Mouse (Mus musculus) cerebellum, adult 8-10 months (tissue): ENCODE results near the gene Tbc1d9b.

Source experiments
- DNase-seq: peaks from one replicate; pipeline ENCODE4 v3.0.0; 2022

Gene Tbc1d9b

DNA sequence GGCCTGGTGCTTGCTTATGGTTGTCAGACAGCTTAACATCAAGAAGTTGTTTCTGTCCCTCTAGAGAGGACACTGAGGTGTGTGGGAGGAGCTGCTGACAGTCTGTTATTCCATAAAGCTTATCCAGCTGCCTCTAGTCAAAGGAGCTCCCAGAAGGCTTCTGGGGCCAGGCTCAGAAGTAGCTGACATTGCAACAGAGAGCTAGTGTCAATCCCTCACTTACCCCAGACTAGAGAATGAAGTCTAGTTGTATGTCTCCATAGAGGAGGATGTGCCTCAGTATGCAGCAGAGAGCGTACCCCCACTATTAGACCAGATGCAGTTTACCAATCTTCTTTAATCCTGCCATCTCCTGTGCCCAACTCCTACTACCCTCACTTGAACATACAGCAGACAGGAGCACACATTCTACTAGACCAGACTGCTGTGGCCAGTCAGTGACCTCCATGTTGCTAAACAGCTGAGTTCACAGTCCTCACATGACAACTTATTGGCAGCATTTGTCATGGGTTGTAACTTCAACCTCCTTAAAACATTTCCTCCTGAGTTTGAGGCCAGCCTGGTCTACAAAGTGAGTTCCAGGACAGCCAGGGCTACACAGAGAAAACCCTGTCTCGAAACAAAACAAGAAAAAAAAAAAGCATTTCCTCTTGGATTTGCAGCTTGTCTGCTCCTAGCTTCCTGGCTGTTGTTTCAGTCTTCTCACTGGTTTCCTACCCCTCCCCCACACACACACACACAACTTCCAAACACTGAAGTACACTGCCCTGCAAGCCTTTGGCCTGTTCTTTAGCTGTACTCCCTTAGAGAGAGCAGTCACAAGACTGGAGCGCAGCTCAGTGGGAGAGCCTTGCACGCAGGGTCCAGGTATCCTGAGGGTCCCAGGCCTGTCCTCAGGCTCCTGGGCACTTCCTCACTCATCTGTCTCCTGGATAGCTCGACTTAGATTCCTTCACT, 47.6 kb downstream of the Tbc1d9b start:
- no peak for DNase-seq

- no peak for DNase-seq
Measured at GRCm38 (mm10) chr11:50180478-50181231, 49.5 kb downstream of the Tbc1d9b start.

GRCm38 (mm10) chr11:50182702-50183101, 51.5 kb downstream of the Tbc1d9b start:
- no peak for DNase-seq

DNA sequence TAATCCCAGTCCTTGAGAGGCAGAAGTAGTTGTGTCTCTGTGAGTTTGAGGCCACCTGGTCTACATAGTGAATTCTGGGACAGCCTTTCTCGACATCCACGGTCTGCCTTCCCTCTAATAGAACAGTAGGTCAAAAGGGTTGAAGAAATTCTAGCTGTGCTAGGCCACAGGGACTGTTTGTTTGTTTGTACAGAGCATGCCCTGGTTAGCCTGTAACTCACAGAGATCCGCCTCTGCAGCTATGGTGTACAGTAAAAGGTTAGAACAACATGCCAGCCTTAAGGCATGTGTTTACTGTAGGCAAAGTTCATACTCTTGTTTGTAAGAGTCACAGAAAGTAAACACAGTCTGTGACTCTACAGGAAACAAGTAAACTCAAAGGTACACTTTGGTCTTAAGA, 53.6 kb downstream of the Tbc1d9b start:
- DNase-seq = no peak

GRCm38 (mm10) chr11:50188682-50189081, 57.5 kb downstream of the Tbc1d9b start:
- DNase-seq = no peak

DNA sequence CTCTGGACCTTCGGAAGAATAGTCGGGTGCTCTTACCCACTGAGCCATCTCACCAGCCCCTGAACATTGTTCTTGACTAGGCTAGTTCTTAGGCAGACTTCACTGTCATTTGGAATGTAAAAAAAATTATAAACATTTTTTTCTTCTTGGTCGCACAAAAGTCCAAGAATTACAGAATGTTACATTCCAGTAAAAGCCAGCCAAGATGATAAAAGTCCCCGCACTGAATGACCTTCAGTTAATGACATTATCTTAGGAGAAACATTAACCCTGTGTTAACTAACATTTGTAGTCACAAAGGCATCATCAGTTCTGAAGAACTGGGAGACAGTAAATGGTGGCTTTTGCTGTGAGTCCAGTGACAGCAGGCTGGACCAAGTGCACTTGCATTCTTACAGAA, 59.2 kb downstream of the Tbc1d9b start:
- no peak for DNase-seq

- no peak for DNase-seq
Measured at GRCm38 (mm10) chr11:50192278-50192677, 61.1 kb downstream of the Tbc1d9b start.

DNA sequence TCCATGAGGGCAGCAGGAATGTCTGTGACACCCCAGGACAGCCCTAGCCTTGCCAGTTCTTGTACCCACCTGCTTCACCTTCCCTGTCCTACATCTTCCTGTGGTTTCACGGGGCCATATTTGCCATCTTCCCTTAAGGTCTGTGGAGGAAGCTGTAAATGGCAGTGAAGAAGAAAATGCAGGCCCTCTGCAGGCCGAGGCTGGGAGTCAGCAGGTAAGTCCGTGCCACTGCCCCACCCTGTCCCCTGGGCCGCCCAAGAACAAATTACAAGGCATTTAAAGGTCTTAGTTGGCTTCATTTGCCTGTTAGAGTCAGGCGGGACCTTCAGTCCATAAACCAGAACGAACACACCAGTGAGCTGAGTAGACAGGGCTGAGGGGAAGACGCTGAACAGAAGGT, 62.9 kb downstream of the Tbc1d9b start:
- no peak for DNase-seq

DNA sequence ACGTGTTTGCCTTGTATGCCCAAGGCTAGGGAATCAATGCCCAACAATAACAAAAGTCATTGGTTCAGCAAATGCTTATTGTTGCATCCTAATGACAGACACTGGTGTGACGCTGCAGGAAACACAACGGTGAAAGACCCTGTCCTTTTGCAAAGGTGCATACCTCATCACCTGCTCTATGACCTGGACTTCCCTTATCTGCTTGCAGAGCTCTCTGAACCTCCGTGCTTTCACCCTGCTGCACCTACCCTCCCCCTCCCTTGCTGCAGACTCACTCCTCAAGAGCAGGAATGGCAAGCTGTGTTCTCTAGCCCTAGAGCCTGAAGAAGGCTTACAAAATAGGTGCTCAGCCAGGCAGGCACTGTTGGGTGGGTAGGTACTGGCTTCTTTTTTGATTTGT, 63.6 kb downstream of the Tbc1d9b start:
- DNase-seq = no peak

DNA sequence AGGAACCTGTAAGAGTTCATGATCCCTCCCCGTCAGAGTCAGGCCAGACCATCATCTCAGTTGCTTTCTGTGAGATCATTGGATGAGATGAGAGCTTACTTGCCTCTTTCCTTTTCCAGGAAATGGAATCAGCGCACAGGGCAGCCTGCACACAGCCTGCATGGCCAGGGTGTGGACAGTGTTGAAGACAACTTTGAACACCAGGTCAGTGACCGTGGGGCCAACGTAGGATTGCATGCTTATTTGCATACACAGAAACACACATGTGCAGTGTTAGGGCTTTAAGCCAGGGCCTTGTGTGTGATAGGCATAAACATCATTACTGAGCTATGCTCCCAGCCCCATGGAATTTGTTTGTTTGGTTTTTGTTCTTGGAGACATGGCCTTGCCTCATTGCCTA, 66.3 kb downstream of the Tbc1d9b start:
- DNase-seq = no peak

DNA sequence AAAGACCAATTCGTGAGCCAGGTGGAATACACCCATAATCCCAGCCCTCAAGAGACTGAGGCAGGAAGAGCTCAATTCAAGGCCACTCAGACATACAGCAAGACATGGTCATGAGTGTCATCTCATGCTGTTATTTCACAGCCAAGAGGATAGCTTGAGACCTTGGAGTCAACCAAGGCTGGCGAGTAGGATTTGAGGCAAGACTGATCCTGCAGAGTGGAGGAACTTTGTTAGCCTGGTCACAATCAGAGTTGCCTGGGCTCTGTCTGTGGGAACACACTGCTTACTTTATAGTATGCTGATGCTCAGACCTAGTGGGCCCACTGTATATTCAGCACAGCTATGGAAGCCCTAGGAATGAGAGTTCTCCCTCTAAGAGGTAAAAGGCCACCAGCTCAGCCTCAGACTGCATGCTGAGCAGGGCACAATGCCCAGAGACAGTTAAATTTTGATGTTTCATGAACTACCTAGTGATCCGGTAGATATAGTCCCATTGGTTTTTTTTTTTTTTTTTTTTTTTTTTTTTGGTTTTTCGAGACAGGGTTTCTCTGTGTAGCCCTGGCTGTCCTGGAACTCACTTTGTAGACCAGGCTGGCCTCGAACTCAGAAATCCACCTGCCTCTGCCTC, 67.1 kb downstream of the Tbc1d9b start:
- no peak for DNase-seq

GRCm38 (mm10) chr11:50198916-50199315, 67.7 kb downstream of the Tbc1d9b start:
- DNase-seq = no peak

DNA sequence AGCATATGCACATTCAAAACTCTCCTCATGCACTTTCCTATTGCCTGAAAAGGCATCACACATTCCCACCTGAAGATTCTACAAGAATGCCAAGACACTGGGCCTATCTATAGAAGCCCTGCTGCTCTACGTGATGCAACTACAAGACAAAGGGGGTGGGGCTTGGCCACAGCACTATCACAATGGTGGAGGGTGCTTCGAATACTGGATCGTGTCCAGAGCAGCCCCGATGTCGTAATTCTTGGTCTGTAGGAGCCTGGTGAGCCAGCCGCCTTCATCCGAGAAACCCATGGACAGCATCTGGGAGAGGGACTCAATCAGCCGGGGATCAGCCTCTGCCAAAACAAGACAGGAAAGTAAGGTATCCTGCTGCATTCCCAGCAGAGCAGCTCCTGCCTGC, 69.4 kb downstream of the Tbc1d9b start:
- DNase-seq = no peak

GRCm38 (mm10) chr11:50201590-50201989, 70.4 kb downstream of the Tbc1d9b start:
- DNase-seq = no peak

DNA sequence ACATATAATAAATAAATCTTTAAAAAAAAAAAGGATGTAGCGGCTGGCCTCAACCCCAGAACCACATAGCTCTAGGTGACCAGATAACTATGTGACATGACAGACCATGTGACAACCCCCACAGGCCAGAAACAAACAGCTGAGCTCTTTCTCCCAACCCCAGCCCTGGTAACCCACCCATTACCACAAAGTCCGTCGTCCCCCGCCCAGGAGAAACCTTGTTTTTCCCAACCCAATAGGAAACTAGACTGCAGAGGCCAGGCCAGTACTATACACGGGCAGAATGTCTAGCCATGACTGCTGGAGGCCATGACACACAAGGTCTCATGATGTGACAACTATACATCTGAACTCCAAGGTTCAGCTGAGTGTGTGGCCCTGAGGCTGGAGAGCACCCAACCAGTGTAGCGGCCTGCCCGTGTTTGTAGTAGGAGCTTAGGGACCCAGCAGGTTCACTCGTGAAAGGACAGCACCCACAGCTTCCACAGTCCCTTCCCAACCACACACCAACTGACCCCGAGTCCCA, 72.2 kb downstream of the Tbc1d9b start:
- no peak for DNase-seq

- no peak for DNase-seq
Measured at GRCm38 (mm10) chr11:50205434-50205833, 74.2 kb downstream of the Tbc1d9b start.

DNA sequence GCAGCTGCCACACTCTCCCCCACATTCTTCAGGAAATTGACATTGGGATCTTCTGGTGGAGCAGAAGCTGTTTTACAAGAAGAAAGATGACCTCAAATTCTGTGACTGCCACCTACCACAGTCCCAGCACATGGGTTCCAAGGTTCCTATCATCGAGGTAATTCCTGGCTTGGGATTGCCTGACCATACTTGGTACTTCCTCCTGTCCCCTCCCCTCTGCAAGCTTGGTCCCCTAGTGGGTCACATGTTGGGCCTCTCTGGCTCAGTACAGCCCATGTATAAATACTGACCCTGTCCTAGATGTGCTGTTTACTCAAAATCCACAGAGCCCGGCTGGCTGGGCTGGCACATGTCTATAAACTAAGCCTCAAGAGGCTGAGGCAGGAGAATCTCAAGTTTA, 74.8 kb downstream of the Tbc1d9b start:
- DNase-seq = no peak

DNA sequence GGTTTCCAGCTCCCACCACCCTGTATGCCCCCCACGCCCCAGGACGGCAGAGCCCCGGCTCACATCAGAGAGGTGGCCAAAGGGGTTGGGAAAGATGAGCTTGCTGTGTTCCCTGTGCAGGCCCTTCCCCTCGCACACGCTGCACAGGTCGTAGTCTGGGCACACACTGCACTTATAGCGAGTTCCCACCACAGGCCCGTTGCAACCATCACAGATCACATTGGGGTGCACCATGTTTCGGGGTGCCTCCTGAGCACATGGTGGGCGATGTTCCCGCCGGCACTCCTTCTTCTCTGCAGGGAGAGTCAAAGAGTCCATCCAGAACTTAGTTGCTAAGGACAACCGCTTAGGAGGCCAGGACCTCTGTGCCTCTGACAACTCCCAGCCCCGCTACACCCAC, 76.1 kb downstream of the Tbc1d9b start:
- DNase-seq = no peak

GRCm38 (mm10) chr11:50208039-50208438, 76.8 kb downstream of the Tbc1d9b start:
- DNase-seq = no peak

- peak; percentile 85 for DNase-seq
Measured at GRCm38 (mm10) chr11:50210101-50210504, 78.9 kb downstream of the Tbc1d9b start.

DNA sequence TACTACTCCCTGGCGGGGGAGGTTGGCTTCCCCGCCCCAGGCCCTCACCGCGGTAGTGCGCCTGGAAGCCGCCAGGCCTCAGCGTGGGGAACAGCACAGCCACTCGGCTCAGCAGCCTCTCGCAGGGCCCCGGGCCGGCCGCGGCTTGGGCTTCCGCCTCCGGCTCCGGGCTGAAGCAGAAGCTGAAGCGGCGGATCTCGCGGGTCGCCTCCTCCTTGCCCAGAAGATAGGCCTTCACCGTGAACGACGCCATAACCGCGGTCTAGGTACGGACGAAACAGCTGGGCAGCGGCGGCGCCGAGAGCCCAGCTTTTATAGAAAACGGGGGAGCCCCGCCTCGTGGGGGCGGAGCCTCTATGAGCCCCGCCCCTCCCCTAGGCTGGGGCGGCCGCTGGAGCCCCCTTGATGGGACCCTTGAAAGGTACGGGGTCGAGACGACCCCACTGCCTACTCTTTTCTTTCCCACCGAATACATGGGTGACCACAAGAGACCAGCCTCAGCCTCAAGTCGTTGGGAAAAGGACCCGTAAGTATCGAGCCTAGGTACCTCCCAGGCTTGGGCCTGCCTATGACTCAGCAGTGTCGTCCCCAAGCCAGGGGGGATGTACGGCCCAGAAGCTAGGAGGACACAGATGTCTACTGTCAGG, 79.4 kb downstream of the Tbc1d9b start, which contains the start of the genes Sqstm1 and Mgat4b:
Gene Sqstm1, minus strand, starts transcription at position 323 of the 647 bp plus-strand sequence.
Gene Mgat4b, plus strand, starts transcription at position 386 of the 647 bp plus-strand sequence.
- peak; percentile 82 for DNase-seq

GRCm38 (mm10) chr11:50211322-50212059, 80.3 kb downstream of the Tbc1d9b start:
- no peak for DNase-seq
